Mouse (Mus musculus) stomach, embryonic 15.5 days (tissue): Measurements from ENCODE around the gene Gm30302. TPM values are rescaled to one million over a fixed set of nuclear protein-coding genes. Genes with fewer than 3 reads are reported as not detected.
"Not testable (repeated sequence)": the region's sequence is repeated elsewhere in the genome, so short reads cannot be mapped to it uniquely, and the experiment has no call there.

Experiments used
- ATAC-seq: fragments of 200-750 bp; cut with Nextera tagmentation; 2 replicates; pipeline ENCODE4 v1.8.0; 2017; ENCODE audit warnings: low read depth, moderate number of reproducible peaks, moderate TSS enrichment; ENCODE audit not compliant: insufficient read depth, low FRiP score
- H3K27ac ChIP-seq: fragments of 300-500 bp; sonication (generic); 2 replicates; pipeline ENCODE4 v1.5.1; 2015; ENCODE audit warnings: mild to moderate bottlenecking, inconsistent platforms
- H3K27me3 ChIP-seq: fragments of 300-500 bp; sonication (generic); replicated peaks from 2 replicates; pipeline ENCODE4 v1.6.1; 2015; ENCODE audit warnings: inconsistent platforms
- H3K36me3 ChIP-seq: fragments of 300-500 bp; sonication (generic); 2 replicates; pipeline ENCODE4 v1.6.1; 2015; ENCODE audit warnings: inconsistent platforms
- H3K4me1 ChIP-seq: fragments of 300-500 bp; sonication (generic); 2 replicates; pipeline ENCODE4 v1.6.1; 2015; ENCODE audit warnings: inconsistent platforms
- H3K4me2 ChIP-seq: fragments of 300-500 bp; sonication (generic); 2 replicates; pipeline ENCODE4 v1.6.1; 2015; ENCODE audit warnings: mild to moderate bottlenecking, inconsistent platforms
- H3K4me3 ChIP-seq: fragments of 300-500 bp; sonication (generic); replicated peaks from 2 replicates; pipeline ENCODE4 v1.5.1; 2015; ENCODE audit warnings: inconsistent platforms
- H3K9ac ChIP-seq: fragments of 300-500 bp; sonication (generic); 2 replicates; pipeline ENCODE4 v1.6.1; 2015; ENCODE audit warnings: inconsistent platforms
- H3K9me3 ChIP-seq: fragments of 300-500 bp; sonication (generic); 2 replicates; pipeline ENCODE4 v1.6.1; 2016; ENCODE audit warnings: inconsistent platforms
- WGBS: fragments of 180-500 bp; shearing (Covaris S2); methylation state at CpG from one replicate; pipeline ENCODE4 v1.1.7; 2015; 5-methylcytosine and 5-hydroxymethylcytosine counted together
- polyA plus RNA-seq: library from polyadenylated mRNA; unstranded; fragments of >200 nt; fragmentation: Nextera tagmentation; extraction: Ambion mirVana; gene quantifications from 2 replicates; pipeline ENCODE4 v1.2.1, GENCODE M21; 2015

Gene Gm30302
- polyA plus RNA-seq, 1 experiment from 2014 or later: not detected

GRCm38 (mm10) chr13:49783899-49784298 is 14.9 kb downstream of the Gm30302 start:
- Histone ChIP-seq H3K4me3 (no peak overlapping the region), H3K36me3 (no peaks in the 10 kb centered on the region), H3K27ac (no peak overlapping the region), H3K9me3 (no peaks in the 10 kb centered on the region), H3K9ac (no peak overlapping the region), H3K27me3 (no peaks in the 10 kb centered on the region), H3K4me1 (no peaks in the 10 kb centered on the region), H3K4me2 (no peak overlapping the region)
- ATAC-seq: no peak
- 79% methylated on average over 3 of the region's 3 CpGs for WGBS

DNA sequence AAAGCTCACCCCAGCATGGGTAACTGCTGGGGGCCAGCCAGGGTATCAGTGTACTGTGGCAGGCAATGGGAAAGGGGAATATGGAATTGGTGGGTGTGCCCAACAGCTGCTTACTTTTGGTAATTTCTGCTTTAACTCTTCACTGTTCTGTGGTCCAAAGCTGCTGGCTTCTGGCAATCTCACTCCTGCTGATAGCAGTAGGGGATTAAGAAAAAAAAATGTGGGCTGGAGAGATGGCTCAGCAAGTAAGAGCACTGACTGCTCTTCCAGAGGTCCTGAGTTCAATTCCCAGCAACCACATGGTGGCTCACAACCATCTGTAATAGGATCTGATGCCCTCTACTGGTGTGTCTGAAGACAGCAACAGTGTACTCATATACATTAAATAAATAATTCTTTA is 27.3 kb downstream of the Gm30302 start:
- not testable (repeated sequence) for H3K27ac ChIP-seq, H3K4me2 ChIP-seq, H3K27me3 ChIP-seq, H3K9ac ChIP-seq, H3K4me3 ChIP-seq, H3K9me3 ChIP-seq, H3K4me1 ChIP-seq, ATAC-seq, H3K36me3 ChIP-seq

DNA sequence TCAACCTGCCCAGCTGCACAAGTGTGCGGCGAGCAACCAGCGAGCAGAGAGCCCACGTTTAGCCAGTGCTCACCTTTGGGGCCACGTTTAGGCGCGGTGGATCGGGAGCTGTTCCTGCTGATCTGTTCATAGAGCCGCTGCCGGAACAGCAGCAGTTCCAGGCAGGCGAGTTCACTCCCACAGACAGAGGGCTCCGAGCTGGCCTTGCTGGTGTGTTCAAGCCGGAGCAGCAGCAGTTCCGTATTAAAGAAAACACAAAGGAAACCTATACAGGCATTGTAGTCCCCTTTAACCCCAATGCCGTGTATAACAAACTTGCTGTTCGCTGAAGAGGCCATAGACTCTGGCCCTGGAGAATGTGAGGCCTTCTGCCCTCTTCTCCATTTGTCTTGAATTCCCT is 29.7 kb downstream of the Gm30302 start:
- no peaks in the 10 kb centered on the region for H3K9me3 ChIP-seq
- no peaks in the 10 kb centered on the region for H3K36me3 ChIP-seq
- 76% methylated on average over 16 of the region's 16 CpGs for WGBS
- no peaks in the 10 kb centered on the region for H3K4me1 ChIP-seq
- no peak overlapping the region for H3K4me3 ChIP-seq
- H3K27ac ChIP-seq: no peak overlapping the region
- H3K4me2 ChIP-seq: no peak overlapping the region
- H3K27me3 ChIP-seq: no peaks in the 10 kb centered on the region
- no peak overlapping the region for H3K9ac ChIP-seq
- no peak for ATAC-seq

GRCm38 (mm10) chr13:49768048-49768447 is 30.8 kb downstream of the Gm30302 start:
- no peaks in the 10 kb centered on the region for H3K4me1 ChIP-seq

DNA sequence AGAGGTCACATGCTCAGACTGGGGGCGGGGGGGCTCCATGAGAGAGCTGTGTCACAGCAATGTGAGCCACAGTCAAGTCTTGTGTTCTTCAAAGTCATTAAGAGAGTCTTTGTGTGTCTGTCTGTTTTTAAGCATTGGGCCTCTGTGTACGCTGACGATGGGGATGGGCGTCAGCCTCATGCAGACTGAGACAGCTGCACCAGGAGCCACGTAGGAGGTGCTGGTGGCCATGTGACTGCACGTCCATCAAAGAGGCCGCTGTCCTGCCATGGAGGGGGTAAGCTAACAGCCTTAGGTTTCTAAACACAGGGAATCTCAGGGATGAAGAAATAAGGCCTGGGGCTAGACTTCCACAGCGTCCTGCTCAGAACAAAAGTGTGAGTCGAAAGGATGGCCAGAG is 32.5 kb downstream of the Gm30302 start:
- H3K9me3 ChIP-seq: no peaks in the 10 kb centered on the region
- no peak for ATAC-seq
- no peaks in the 10 kb centered on the region for H3K36me3 ChIP-seq
- H3K9ac ChIP-seq: no peak overlapping the region
- H3K4me2 ChIP-seq: no peak overlapping the region
- H3K4me1 ChIP-seq: no peaks in the 10 kb centered on the region
- H3K27ac ChIP-seq: no peak overlapping the region
- H3K4me3 ChIP-seq: no peak overlapping the region
- H3K27me3 ChIP-seq: no peaks in the 10 kb centered on the region
- WGBS: 47% methylated on average over 9 of the region's 9 CpGs

More at GRCm38 (mm10) chr13:49768048-49768447, 30.8 kb downstream of the Gm30302 start:
- WGBS: 25% methylated on average over 2 of the region's 2 CpGs
- H3K4me3 ChIP-seq: no peak overlapping the region
- no peaks in the 10 kb centered on the region for H3K27me3 ChIP-seq
- H3K36me3 ChIP-seq: no peaks in the 10 kb centered on the region
- no peak overlapping the region for H3K9ac ChIP-seq
- H3K4me2 ChIP-seq: no peak overlapping the region
- H3K9me3 ChIP-seq: no peaks in the 10 kb centered on the region
- H3K27ac ChIP-seq: no peak overlapping the region
- ATAC-seq: no peak

- no peaks in the 10 kb centered on the region for H3K36me3 ChIP-seq
- H3K4me2 ChIP-seq: no peak overlapping the region
- no peak for ATAC-seq
- H3K27ac ChIP-seq: no peak overlapping the region
- no peak overlapping the region for H3K4me3 ChIP-seq
- H3K27me3 ChIP-seq: no peaks in the 10 kb centered on the region
- no peaks in the 10 kb centered on the region for H3K9me3 ChIP-seq
- H3K4me1 ChIP-seq: no peaks in the 10 kb centered on the region
- 90% methylated on average over 8 of the region's 8 CpGs for WGBS
- H3K9ac ChIP-seq: no peak overlapping the region
These were observed 33.5 kb downstream of the Gm30302 start for GRCm38 (mm10) chr13:49765306-49765705.

GRCm38 (mm10) chr13:49762208-49762607 is 36.6 kb downstream of the Gm30302 start:
- H3K36me3 ChIP-seq: no peaks in the 10 kb centered on the region
- no peak overlapping the region for H3K9ac ChIP-seq
- WGBS: 85% methylated on average over 14 of the region's 14 CpGs
- H3K27ac ChIP-seq: no peak overlapping the region
- H3K4me3 ChIP-seq: no peak overlapping the region
- no peaks in the 10 kb centered on the region for H3K4me1 ChIP-seq
- ATAC-seq: no peak
- no peaks in the 10 kb centered on the region for H3K9me3 ChIP-seq
- no peaks in the 10 kb centered on the region for H3K27me3 ChIP-seq
- no peak overlapping the region for H3K4me2 ChIP-seq

DNA sequence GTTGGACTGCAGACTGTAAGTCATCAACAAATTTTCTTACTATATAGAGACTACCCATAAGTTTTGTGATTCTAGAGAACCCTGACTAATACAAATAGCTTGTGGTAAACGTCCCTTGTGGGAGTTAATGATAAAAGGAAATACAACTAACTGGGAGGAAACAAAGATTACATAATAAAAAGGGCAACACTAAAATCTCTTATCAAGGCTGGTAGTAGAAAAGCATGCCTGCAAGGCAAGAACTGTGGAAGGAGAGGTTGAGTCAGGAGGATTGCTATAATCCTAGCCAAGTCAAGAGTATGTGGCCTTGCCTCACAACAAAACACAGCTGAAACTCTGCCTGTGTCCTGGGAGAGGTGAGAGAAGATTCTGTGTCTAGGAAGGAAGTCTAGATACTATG is 38.1 kb downstream of the Gm30302 start:
- ATAC-seq: no peak
- Histone ChIP-seq H3K27me3 (no peaks in the 10 kb centered on the region), H3K4me1 (no peaks in the 10 kb centered on the region), H3K9me3 (no peaks in the 10 kb centered on the region), H3K4me2 (no peak overlapping the region), H3K9ac (no peak overlapping the region), H3K36me3 (no peaks in the 10 kb centered on the region), H3K27ac (no peak overlapping the region), H3K4me3 (no peak overlapping the region)
- WGBS: 55% methylated on average over 1 of the region's 1 CpGs

DNA sequence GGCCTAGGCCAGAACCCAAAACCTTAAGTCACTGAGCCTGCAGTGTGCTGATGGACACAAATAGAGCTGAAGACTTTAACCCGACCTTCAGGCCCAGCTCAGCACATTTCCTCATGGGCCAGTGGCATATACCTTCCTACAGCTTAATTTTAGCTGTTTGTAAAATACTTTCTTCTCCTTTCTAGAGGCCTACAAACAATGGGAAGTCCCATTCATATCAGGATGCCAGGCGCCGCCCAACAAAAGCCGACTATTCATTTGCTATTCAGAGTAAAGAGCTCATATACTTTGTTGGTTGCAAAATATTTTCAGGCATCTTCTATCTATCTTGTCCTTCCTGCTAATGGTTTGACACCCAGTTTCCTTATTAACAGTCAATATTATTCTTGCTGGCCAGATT is 40.8 kb downstream of the Gm30302 start:
- Histone ChIP-seq H3K36me3 (no peaks in the 10 kb centered on the region), H3K27me3 (no peaks in the 10 kb centered on the region), H3K4me2 (no peak overlapping the region), H3K4me3 (no peak overlapping the region), H3K27ac (no peak overlapping the region), H3K4me1 (no peaks in the 10 kb centered on the region), H3K9me3 (no peaks in the 10 kb centered on the region), H3K9ac (no peak overlapping the region)
- ATAC-seq: no peak
- WGBS: 77% methylated on average over 4 of the region's 4 CpGs

GRCm38 (mm10) chr13:49756591-49756990 is 42.2 kb downstream of the Gm30302 start:
- Histone ChIP-seq H3K9me3 (no peaks in the 10 kb centered on the region), H3K4me3 (no peak overlapping the region)
- ATAC-seq: no peak

GRCm38 (mm10) chr13:49741285-49742040 is 57.3 kb downstream of the Gm30302 start:
- Histone ChIP-seq H3K4me1 (no peaks in the 10 kb centered on the region), H3K4me3 (no peak overlapping the region), H3K27me3 (no peaks in the 10 kb centered on the region), H3K9ac (no peak overlapping the region), H3K36me3 (no peaks in the 10 kb centered on the region), H3K4me2 (no peak overlapping the region), H3K27ac (no peak overlapping the region), H3K9me3 (no peaks in the 10 kb centered on the region)
- no peak for ATAC-seq
- WGBS: 89% methylated on average over 16 of the region's 16 CpGs

More at GRCm38 (mm10) chr13:49756591-49756990, 42.2 kb downstream of the Gm30302 start:
- no peak overlapping the region for H3K4me2 ChIP-seq
- no peak overlapping the region for H3K27ac ChIP-seq
- H3K36me3 ChIP-seq: no peaks in the 10 kb centered on the region
- H3K9ac ChIP-seq: no peak overlapping the region
- whole genome bisulfite sequencing: 83% methylated on average over 9 of the region's 9 CpGs
- H3K4me1 ChIP-seq: no peaks in the 10 kb centered on the region
- no peaks in the 10 kb centered on the region for H3K27me3 ChIP-seq

GRCm38 (mm10) chr13:49738011-49738410 is 60.8 kb downstream of the Gm30302 start:
- Histone ChIP-seq H3K9me3 (no peaks in the 10 kb centered on the region), H3K27me3 (no peaks in the 10 kb centered on the region), H3K9ac (no peak overlapping the region), H3K4me1 (no peaks in the 10 kb centered on the region), H3K36me3 (peaks cover 12% of the 10 kb centered on the region), H3K4me3 (no peak overlapping the region), H3K4me2 (no peak overlapping the region), H3K27ac (no peak overlapping the region)
- no peak for ATAC-seq
- WGBS: 79% methylated on average over 2 of the region's 2 CpGs

- peaks cover 27% of the 10 kb centered on the region for H3K36me3 ChIP-seq
- H3K4me2 ChIP-seq: no peak overlapping the region
- no peaks in the 10 kb centered on the region for H3K27me3 ChIP-seq
- H3K9me3 ChIP-seq: no peaks in the 10 kb centered on the region
- no peak overlapping the region for H3K9ac ChIP-seq
- no peak overlapping the region for H3K4me3 ChIP-seq
- no peak overlapping the region for H3K27ac ChIP-seq
- ATAC-seq: no peak
- H3K4me1 ChIP-seq: no peaks in the 10 kb centered on the region
- 83% methylated on average over 2 of the region's 2 CpGs for WGBS
These were observed 62.4 kb downstream of the Gm30302 start for GRCm38 (mm10) chr13:49736430-49736829.
